Mouse (Mus musculus): ENCODE data around the gene Bora. TPM values are rescaled to one million over a fixed set of nuclear protein-coding genes. Genes with fewer than 3 reads are reported as not detected.

The Bora gene
- total RNA-seq, 2 experiments from 2014 or later = 3.2 to 3.9 TPM

DNA sequence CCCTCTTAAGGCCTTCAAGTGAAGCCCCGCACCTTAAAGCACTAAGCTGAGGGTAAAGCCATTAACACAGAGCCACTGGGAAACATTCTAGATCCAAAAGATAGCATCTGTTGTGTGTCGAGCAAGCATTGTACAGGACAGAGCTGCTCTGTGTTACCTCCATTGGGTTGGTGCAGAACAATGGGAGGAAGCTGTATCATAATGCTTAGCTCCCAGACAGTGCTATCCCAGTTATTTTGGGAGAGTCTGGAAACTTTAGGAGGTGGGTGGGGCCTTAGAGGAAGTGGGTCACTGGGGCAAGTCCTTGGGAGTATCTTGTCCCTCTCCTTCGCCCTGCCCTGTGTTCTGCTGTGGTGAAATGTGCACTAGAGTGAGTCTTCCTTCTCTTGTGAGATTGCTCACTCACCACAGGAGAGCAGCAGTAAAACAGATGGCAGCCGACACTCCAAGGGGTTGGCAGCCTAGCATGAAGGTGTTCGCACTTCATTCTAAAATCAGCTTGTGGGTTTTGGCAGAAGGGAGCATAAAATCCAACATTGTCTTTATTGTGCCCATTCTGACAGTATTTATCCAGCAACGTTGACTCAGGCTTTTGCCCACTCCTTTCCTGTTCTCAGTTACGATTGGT is 13.1 kb downstream of the Bora start:
- no peak for DNase-seq (ENCODE audit: extremely low spot score in 1 of 2, low spot score in 2 of 2)
- intact Hi-C loops (cut with DNase I) = no loop called here

- intact Hi-C loops (cut with DNase I) = no loop called here
- no peak for DNase-seq (ENCODE audit: extremely low spot score in 1 of 2, low spot score in 2 of 2)
Observed at GRCm38 (mm10) chr14:99060616-99061015, 14.6 kb downstream of the Bora start.

DNA sequence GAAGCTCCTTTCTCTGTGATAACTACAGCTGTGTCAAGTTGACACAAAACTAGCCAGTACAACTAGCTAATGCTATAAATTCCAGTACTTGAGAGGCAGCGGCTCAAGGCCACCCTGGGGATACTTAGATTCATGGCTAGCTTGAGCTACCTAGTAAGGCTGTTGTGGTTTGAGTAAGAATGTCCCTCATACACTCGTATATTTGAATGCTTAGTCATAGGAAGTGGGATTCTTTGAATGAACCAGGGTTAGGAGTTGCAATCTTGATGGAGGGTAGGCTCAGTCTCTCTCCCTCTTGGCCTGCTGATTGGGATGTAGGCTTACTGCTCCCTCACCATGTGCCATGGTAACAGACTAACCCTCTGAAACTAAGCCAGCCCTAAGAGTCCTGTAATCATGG is 17.1 kb downstream of the Bora start:
- DNase-seq (ENCODE audit: extremely low spot score in 1 of 2, low spot score in 2 of 2) = no peak
- intact Hi-C loops (cut with DNase I) = no loop called here

DNA sequence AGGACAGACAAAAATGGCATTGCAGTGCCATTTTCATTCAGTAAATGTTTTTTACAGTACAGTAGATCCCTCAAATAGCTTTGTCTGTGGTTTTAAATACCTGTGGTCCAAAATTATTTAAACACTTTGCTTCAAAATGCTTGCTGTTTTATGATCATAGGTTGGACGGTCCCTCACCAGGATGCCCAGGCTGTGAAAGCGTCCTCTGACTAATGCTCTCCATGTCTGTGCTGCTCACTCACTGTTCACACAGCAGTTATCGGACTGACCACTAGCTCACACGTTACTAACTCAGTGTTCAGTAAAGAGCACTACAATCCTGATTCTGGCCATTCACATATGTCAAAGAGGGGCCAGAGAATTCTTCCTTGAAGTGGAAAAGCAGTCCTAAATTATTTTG is 25.1 kb downstream of the Bora start:
- intact Hi-C loops (cut with DNase I) = no loop called here
- no peak for DNase-seq (ENCODE audit: extremely low spot score in 1 of 2, low spot score in 2 of 2)

DNA sequence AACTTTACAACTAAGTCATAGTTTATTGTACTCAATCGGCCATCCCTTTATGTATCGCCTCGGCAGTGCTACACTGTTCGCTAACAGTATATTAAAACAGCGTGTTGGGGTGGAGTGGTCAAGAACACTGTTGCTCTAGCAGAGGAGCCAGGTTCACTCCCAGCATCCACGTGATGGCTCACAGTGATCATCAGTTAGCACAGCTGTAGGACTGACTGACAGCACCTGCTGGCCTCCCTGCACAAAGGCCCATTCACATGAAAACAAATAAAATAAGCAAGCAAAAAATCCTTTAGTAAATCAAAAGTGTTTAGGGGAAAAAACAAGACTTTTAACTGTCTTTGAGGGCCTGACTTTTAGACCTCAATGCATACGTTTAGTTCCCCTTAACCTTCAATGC is 42.9 kb downstream of the Bora start:
- intact Hi-C loops (cut with DNase I) = no loop called here

GRCm38 (mm10) chr14:99099267-99099966 is 53.4 kb downstream of the Bora start, which contains the start of the genes Pibf1 and Dis3:
TSS of gene Pibf1 (plus strand) at chr14:99099424.
TSS of gene Dis3 (minus strand) at chr14:99099770.
- intact Hi-C loops (cut with DNase I) = no loop called here
- peak; percentile 98 to 99 for DNase-seq (ENCODE audit: extremely low spot score in 1 of 2, low spot score in 2 of 2)

More for the DNA sequence above, 42.9 kb downstream of the Bora start:
- DNase-seq (ENCODE audit: extremely low spot score in 1 of 2, low spot score in 2 of 2) = no peak

- intact Hi-C loops (cut with DNase I) = no loop called here
- DNase-seq (ENCODE audit: extremely low spot score in 1 of 2, low spot score in 2 of 2) = no peak
Observed at GRCm38 (mm10) chr14:99099967-99100587, 54.1 kb downstream of the Bora start.

GRCm38 (mm10) chr14:99103050-99103449 is 57.0 kb downstream of the Bora start:
- intact Hi-C loops (cut with DNase I) = no loop called here
- DNase-seq (ENCODE audit: extremely low spot score in 1 of 2, low spot score in 2 of 2) = no peak

GRCm38 (mm10) chr14:99104542-99105123 is 58.6 kb downstream of the Bora start:
- intact Hi-C loops (cut with DNase I) = no loop called here
- no peak for DNase-seq (ENCODE audit: extremely low spot score in 1 of 2, low spot score in 2 of 2)

DNA sequence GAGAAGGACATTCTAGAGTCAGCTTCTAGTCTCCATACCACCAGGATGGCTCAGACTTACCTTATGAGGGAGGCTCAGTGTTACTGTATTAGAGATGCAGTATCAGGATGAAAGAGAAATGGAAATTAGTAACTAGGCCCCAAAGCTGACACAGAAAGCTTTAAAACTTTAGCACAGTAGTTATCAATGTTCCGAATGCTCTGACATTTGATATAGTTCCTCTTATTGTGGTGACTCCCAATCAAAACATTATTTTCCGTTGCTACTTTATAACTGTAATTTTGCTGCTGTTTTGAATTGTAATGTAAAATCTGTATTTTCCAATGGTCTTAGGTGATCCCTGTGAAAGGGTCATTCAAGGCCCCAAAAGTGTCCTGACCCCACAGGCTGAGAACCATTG is 60.6 kb downstream of the Bora start:
- intact Hi-C loops (cut with DNase I) = no loop called here

GRCm38 (mm10) chr14:99107631-99108187 is 61.7 kb downstream of the Bora start:
- intact Hi-C loops (cut with DNase I) = no loop called here
- no peak for DNase-seq (ENCODE audit: extremely low spot score in 1 of 2, low spot score in 2 of 2)

More for the DNA sequence above, 60.6 kb downstream of the Bora start:
- DNase-seq (ENCODE audit: extremely low spot score in 1 of 2, low spot score in 2 of 2) = no peak

DNA sequence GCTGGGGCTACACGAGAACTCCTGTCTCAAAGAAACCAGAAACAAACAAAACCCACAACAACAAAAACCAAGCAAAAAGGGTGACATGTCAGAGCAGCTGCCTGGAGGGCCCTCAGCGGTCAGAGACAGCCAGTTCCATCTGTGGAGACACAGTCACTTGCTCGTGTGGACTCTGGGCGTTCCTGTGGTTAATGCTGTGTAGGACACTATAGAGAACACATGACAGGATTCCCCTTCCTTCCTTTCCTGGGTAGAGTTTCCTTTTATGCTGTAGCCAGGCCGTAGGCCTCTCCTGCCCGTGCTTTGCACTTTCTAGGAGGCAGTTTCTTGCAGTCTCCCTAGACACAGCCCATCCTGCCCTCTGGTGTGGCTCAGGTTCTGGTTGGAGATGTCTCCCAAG is 62.7 kb downstream of the Bora start:
- no peak for DNase-seq (ENCODE audit: extremely low spot score in 1 of 2, low spot score in 2 of 2)
- intact Hi-C loops (cut with DNase I) = no loop called here

GRCm38 (mm10) chr14:99117576-99117975 is 71.6 kb downstream of the Bora start:
- no peak for DNase-seq (ENCODE audit: extremely low spot score in 1 of 2, low spot score in 2 of 2)
- intact Hi-C loops (cut with DNase I) = no loop called here

- DNase-seq (ENCODE audit: extremely low spot score in 1 of 2, low spot score in 2 of 2) = no peak
- intact Hi-C loops (cut with DNase I) = no loop called here
Observed at GRCm38 (mm10) chr14:99121584-99122339, 75.7 kb downstream of the Bora start.

DNA sequence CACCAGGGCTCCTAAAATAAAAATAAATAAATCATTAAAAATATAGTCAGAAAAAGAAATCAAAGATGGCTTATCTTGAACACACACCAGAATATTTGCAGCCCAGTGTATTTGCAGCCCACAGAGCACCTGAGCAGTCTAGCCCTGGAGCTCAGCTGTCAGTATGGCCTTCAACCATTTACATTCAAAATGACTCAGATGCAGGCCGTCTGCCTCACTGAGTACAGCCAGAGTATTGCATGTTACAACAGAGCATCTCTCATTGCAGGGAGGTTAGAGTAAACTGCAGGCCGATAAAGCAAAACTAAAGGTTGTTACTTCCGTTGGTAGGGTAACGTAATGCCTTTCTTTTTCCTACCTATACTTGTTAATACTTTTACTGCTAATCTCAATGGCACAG is 78.1 kb downstream of the Bora start:
- intact Hi-C loops (cut with DNase I) = no loop called here
- no peak for DNase-seq (ENCODE audit: extremely low spot score in 1 of 2, low spot score in 2 of 2)
